Mouse (Mus musculus): Measurements from ENCODE around the gene Rabgap1l. TPM values are rescaled to one million over a fixed set of nuclear protein-coding genes. Genes with fewer than 3 reads are reported as not detected.
A peak's percentile ranks its signal among the peaks of the same experiment; 100 is the strongest.

The Rabgap1l gene
- polyA plus RNA-seq, 1 experiment from 2014 or later: 27.0 TPM

MicroRNA genes within 50 kb of the gene (microRNA counts, 519-probe panel; counts per million panel counts)
- 1,802 counts per million, percentile 32 among the panel's probes with 10 or more counts for microRNA mmu-miR-1927

Small RNA genes lying within 50 kb of the gene (microRNA-seq; reads per million reads assigned to microRNA genes)
- gene Mir1927: 3.6 reads per million, percentile 20 among the genes with 10 or more reads in this experiment

Other genes with a start within 250 kb of the Rabgap1l start
- gene Rc3h1, start 113.2 kb upstream of the Rabgap1l start, polyA plus RNA-seq (2015; fragmentation: Nextera tagmentation; extraction: Ambion mirVana): 6.3 and 6.4 TPM in 2 replicates
- gene Serpinc1, start 185.4 kb upstream of the Rabgap1l start, polyA plus RNA-seq (2015; fragmentation: Nextera tagmentation; extraction: Ambion mirVana): 34.1 and 40.6 TPM in 2 replicates
- 4.0 and 7.4 TPM in 2 replicates for gene Zbtb37, start 241.6 kb upstream of the Rabgap1l start, polyA plus RNA-seq (2015; fragmentation: Nextera tagmentation; extraction: Ambion mirVana)

Data from stomach, embryonic 16.5 days (tissue).